Mouse (Mus musculus) lung, embryonic 15.5 days (tissue): Measurements from ENCODE around the gene Zfp804b. TPM values are rescaled to one million over a fixed set of nuclear protein-coding genes. Genes with fewer than 3 reads are reported as not detected.

ENCODE experiments used
- polyA plus RNA-seq: library from polyadenylated mRNA; unstranded; fragments of >200 nt; fragmentation: Nextera tagmentation; extraction: Ambion mirVana; gene quantifications from 2 replicates; pipeline ENCODE4 v1.2.1, GENCODE M21; 2015

Gene Zfp804b
- polyA plus RNA-seq, 1 experiment from 2014 or later, result 1.3 TPM

Other genes with a start within 250 kb of the Zfp804b start
- gene Tex47, start 40.6 kb downstream of the Zfp804b start, polyA plus RNA-seq, result 0.59 and 0.81 TPM in 2 replicates